Mouse (Mus musculus) stomach, postnatal 0 days (tissue): ENCODE data around the gene Bahcc1. TPM values are rescaled to one million over a fixed set of nuclear protein-coding genes. Genes with fewer than 3 reads are reported as not detected.

Source experiments
- ATAC-seq: fragments of 200-750 bp; cut with Nextera tagmentation; 2 replicates; pipeline ENCODE4 v1.8.0; 2017; ENCODE audit not compliant: low FRiP score, low TSS enrichment
- DNase-seq: peaks from one replicate; pipeline ENCODE4 v3.0.0-alpha.2; 2016; ENCODE audit warnings: low spot score
- H3K27ac ChIP-seq: fragments of 300-500 bp; sonication (generic); replicated peaks from 2 replicates; pipeline ENCODE4 v1.5.1; 2014; ENCODE audit warnings: mild to moderate bottlenecking, control low read depth
- H3K27me3 ChIP-seq: fragments of 300-500 bp; sonication (generic); 2 replicates; pipeline ENCODE4 v1.6.1; 2014; ENCODE audit warnings: low read length; ENCODE audit not compliant: control insufficient read depth, insufficient read depth
- H3K36me3 ChIP-seq: fragments of 300-500 bp; sonication (generic); 2 replicates; pipeline ENCODE4 v1.6.1; 2014; ENCODE audit warnings: low read length, mixed read lengths; ENCODE audit not compliant: control insufficient read depth, insufficient read depth
- H3K4me1 ChIP-seq: fragments of 300-500 bp; sonication (generic); replicated peaks from 2 replicates; pipeline ENCODE4 v1.6.1; 2014; ENCODE audit warnings: antibody characterized with exemption; ENCODE audit not compliant: control insufficient read depth, insufficient read depth
- H3K4me2 ChIP-seq: fragments of 300-500 bp; sonication (generic); replicated peaks from 2 replicates; pipeline ENCODE4 v1.6.1; 2014; ENCODE audit warnings: low read depth, mild to moderate bottlenecking, control low read depth, moderate library complexity
- H3K4me3 ChIP-seq: fragments of 300-500 bp; sonication (generic); 2 replicates; pipeline ENCODE4 v1.5.1; 2014; ENCODE audit warnings: low read depth, low read length, control low read depth
- H3K9ac ChIP-seq: fragments of 300-500 bp; sonication (generic); 2 replicates; pipeline ENCODE4 v1.6.1; 2014; ENCODE audit warnings: mild to moderate bottlenecking, low read length, control low read depth, mixed read lengths
- H3K9me3 ChIP-seq: fragments of 300-500 bp; sonication (generic); 2 replicates; pipeline ENCODE4 v1.6.1; 2016; ENCODE audit warnings: low read length; ENCODE audit not compliant: control insufficient read depth
- CTCF ChIP-seq: IDR thresholded peaks from 2 replicates; pipeline ENCODE4 v1.5.1; 2016; ENCODE audit warnings: antibody characterized with exemption, low read depth, mild to moderate bottlenecking, moderate library complexity
- EP300 ChIP-seq: optimal IDR thresholded peaks from 2 replicates; pipeline ENCODE3; 2016; ENCODE audit warnings: antibody characterized with exemption
- WGBS: fragments of 180-500 bp; shearing (Covaris S2); extraction: QIAGEN DNeasy Blood & Tissue Kit; methylation state at CpG from one replicate; pipeline ENCODE4 v1.1.7; 2014; 5-methylcytosine and 5-hydroxymethylcytosine counted together
- polyA plus RNA-seq: library from polyadenylated mRNA; unstranded; fragments of >200 nt; fragmentation: Nextera tagmentation; extraction: Ambion mirVana; gene quantifications from 2 replicates; pipeline ENCODE4 v1.2.1, GENCODE M21; 2015

Gene Bahcc1
- 2.7 and 2.9 TPM in 2 replicates for polyA plus RNA-seq

- Histone ChIP-seq H3K4me2 (peak within 1 kb of the TSS; percentile 100), H3K9me3 (no peaks in the 10 kb centered on the region), H3K4me1 (peaks cover 22% of the 10 kb centered on the region), H3K27ac (peak within 1 kb of the TSS; percentile 92), H3K27me3 (no peaks in the 10 kb centered on the region), H3K9ac (peak within 1 kb of the TSS; percentile 90), H3K4me3 (peak within 1 kb of the TSS; percentile 97), H3K36me3 (no peaks in the 10 kb centered on the region)
- TF ChIP-seq CTCF = no peak
- TF ChIP-seq EP300 = no peak
- 2% methylated on average over 36 of the region's 36 CpGs for WGBS
- DNase-seq (peak; percentile 100), ATAC-seq (peak; percentile 93)
Observed at GRCm38 (mm10) chr11:120232230-120233097, at the start of gene Bahcc1. Gene Bahcc1, plus strand, starts transcription at chr11:120232947.

GRCm38 (mm10) chr11:120183180-120183579, 49.6 kb upstream of the Bahcc1 start:
- Histone ChIP-seq H3K9me3 (no peaks in the 10 kb centered on the region), H3K4me3 (no peak overlapping the region), H3K9ac (no peak overlapping the region), H3K36me3 (no peaks in the 10 kb centered on the region), H3K27ac (no peak overlapping the region), H3K27me3 (no peaks in the 10 kb centered on the region), H3K4me1 (peaks cover 11% of the 10 kb centered on the region), H3K4me2 (no peak overlapping the region)
- ATAC-seq = no peak
- WGBS = 50% methylated on average over 1 of the region's 1 CpGs
- no peak for TF ChIP-seq EP300
- TF ChIP-seq CTCF = no peak
- DNase-seq = peak; percentile 39

GRCm38 (mm10) chr11:120183708-120184107, 49.0 kb upstream of the Bahcc1 start:
- H3K9ac ChIP-seq = no peak overlapping the region
- DNase-seq = no peak

GRCm38 (mm10) chr11:120184371-120185315, 48.1 kb upstream of the Bahcc1 start:
- H3K9me3 ChIP-seq = no peaks in the 10 kb centered on the region
- TF ChIP-seq EP300 = no peak
- no peak for TF ChIP-seq CTCF
- H3K4me3 ChIP-seq = peak overlapping the region; percentile 91
- ATAC-seq (peak; percentile 53), DNase-seq (peak; percentile 62)
- H3K9ac ChIP-seq = peak overlapping the region; percentile 91
- H3K27ac ChIP-seq = peak overlapping the region; percentile 88
- no peaks in the 10 kb centered on the region for H3K27me3 ChIP-seq
- H3K36me3 ChIP-seq = no peaks in the 10 kb centered on the region
- peaks cover 11% of the 10 kb centered on the region for H3K4me1 ChIP-seq
- H3K4me2 ChIP-seq = peak overlapping the region; percentile 98
- 17% methylated on average over 16 of the region's 16 CpGs for WGBS

More at GRCm38 (mm10) chr11:120183708-120184107, 49.0 kb upstream of the Bahcc1 start:
- Histone ChIP-seq H3K4me2 (no peak overlapping the region), H3K9me3 (no peaks in the 10 kb centered on the region), H3K4me3 (no peak overlapping the region), H3K4me1 (peaks cover 11% of the 10 kb centered on the region), H3K27me3 (no peaks in the 10 kb centered on the region), H3K36me3 (no peaks in the 10 kb centered on the region), H3K27ac (no peak overlapping the region)
- TF ChIP-seq CTCF = no peak
- TF ChIP-seq EP300 = no peak
- no peak for ATAC-seq
- 52% methylated on average over 11 of the region's 11 CpGs for WGBS

DNA sequence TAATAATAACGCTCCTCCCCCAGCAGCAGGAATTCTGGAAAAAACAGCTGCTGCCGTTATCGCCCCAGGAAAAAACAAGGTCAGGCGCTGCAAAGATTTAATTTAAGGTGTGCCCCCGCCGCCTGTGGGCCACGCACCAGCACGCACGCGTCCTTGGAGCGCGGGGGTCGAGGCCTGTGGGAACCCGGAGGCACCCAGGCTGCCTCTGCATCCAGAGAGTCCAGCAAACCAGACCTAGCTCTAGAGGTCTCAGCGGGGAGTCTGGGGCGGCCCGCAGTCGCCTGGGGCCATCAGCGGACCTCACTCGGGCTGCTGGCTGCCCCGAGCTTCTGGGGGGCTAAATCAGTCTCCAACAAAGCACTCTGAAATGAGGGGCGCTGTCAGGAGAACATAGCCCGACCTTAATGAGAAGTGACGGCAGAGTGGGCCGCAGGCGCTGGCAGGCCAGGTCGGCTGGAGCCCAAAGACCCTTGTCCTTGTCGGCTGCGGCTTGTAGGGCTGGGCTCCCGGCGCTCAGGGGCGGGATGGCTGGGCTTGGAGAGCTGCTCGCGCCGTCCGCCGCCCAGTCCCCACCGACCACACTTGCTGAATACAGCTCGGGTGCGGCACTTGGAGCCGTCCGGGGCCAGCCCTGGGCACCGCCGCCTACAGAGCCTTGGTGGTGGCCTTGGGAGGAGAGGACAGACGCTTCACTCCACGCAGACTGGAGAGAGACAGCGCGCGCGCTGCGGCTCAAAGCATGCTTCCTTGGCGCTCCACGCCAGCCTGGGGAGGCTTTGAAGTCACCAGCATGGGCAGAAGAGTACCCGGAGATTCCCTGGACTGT, 47.2 kb upstream of the Bahcc1 start:
- H3K27ac ChIP-seq = peak overlapping the region; percentile 88
- DNase-seq = peak; percentile 68
- peak overlapping the region; percentile 91 for H3K4me3 ChIP-seq
- H3K36me3 ChIP-seq = no peaks in the 10 kb centered on the region
- H3K4me2 ChIP-seq = peak overlapping the region; percentile 98
- peaks cover 11% of the 10 kb centered on the region for H3K4me1 ChIP-seq
- ATAC-seq = no peak
- H3K9ac ChIP-seq = peak overlapping the region; percentile 91
- 5% methylated on average over 54 of the region's 54 CpGs for WGBS
- H3K9me3 ChIP-seq = no peaks in the 10 kb centered on the region
- TF ChIP-seq CTCF = no peak
- TF ChIP-seq EP300 = no peak
- H3K27me3 ChIP-seq = no peaks in the 10 kb centered on the region
